Mouse (Mus musculus) megakaryocyte, embryonic 14.5 days (primary cell): Measurements from ENCODE around the gene Kif5c. TPM values are rescaled to one million over a fixed set of nuclear protein-coding genes. Genes with fewer than 3 reads are reported as not detected.

Experiments
- H3K27me3 ChIP-seq: replicated peaks from 2 replicates; pipeline ENCODE3; 2012; ENCODE audit warnings: inconsistent platforms
- H3K36me3 ChIP-seq: replicated peaks from 2 replicates; pipeline ENCODE3; 2012; ENCODE audit warnings: low read length, inconsistent platforms, mixed read lengths
- H3K4me1 ChIP-seq: 2 replicates; pipeline ENCODE4 v1.6.1; 2012; ENCODE audit warnings: inconsistent platforms
- H3K4me3 ChIP-seq: replicated peaks from 2 replicates; pipeline ENCODE3; 2012; ENCODE audit warnings: moderate library complexity, mild to moderate bottlenecking, inconsistent platforms
- H3K9me3 ChIP-seq: 2 replicates; pipeline ENCODE4 v1.6.1; 2012; ENCODE audit warnings: inconsistent platforms
- FLI1 ChIP-seq: IDR thresholded peaks from 2 replicates; pipeline ENCODE4 v1.6.1; 2012; ENCODE audit warnings: low read length, inconsistent platforms, mixed read lengths
- GATA1 ChIP-seq: IDR thresholded peaks from 3 replicates; pipeline ENCODE4 v1.6.1; 2012; ENCODE audit warnings: mixed read lengths, low read length, inconsistent platforms, borderline replicate concordance
- polyA plus RNA-seq: library from polyadenylated mRNA; stranded (reverse); fragments of >175 nt; gene quantifications from 2 replicates; pipeline ENCODE4 v1.2.3, GENCODE M21; 2012; ENCODE audit warnings: low replicate concordance; ENCODE audit not compliant: insufficient read depth

The Kif5c gene
- polyA plus RNA-seq, 1 experiment = 0.02 TPM

DNA sequence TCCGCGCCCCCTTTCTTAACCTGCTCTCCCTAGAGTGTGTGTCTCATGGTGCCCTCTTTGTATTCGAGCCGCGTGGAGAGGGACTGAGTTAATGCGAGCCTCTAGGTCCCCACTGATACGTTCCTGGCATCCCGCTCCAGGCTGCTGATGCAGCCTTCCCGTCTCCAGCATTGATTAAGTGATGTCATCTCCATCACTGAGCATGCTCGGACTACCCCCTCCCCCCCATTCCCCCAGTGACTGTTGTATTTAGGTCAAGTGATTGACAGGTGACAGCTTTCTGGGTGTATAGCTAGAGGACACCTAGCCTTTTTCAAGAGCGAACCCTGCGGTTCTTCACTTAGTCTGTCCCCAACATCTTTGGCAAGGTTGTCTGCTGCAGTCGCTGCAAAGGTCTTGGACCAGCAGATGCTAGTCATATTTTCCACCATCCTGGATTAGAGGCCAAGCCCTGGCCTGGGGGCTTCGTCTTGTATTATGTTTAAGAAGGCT lies 1.6 kb downstream of the Kif5c start:
- Histone ChIP-seq H3K27me3 (peaks cover 51% of the 10 kb centered on the region), H3K9me3 (peaks cover 19% of the 10 kb centered on the region), H3K4me1 (peaks cover 13% of the 10 kb centered on the region), H3K36me3 (no peaks in the 10 kb centered on the region), H3K4me3 (no peak overlapping the region)
- no peak for TF ChIP-seq FLI1
- TF ChIP-seq GATA1 = no peak

DNA sequence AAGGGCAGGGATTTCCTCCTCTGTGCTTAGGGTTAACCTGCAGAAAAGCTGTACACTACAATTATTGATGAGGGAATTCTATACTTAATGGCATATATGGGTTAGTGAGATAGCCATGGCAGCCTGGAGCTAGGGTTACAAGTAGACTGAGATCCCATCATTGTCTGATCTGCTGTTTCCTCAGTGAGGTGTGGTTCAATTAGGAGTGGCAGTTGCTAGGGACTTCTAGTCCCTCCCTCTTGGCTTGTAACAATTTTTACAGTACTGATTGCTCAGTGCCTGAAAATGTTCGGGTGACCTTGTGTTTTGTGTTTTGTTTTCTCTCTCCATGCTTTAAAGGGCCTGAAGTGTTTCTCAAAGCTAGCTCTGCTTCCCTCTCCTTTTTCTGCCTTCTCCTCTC lies 2.1 kb downstream of the Kif5c start:
- no peaks in the 10 kb centered on the region for H3K36me3 ChIP-seq
- no peak for TF ChIP-seq FLI1
- TF ChIP-seq GATA1 = no peak
- peaks cover 51% of the 10 kb centered on the region for H3K27me3 ChIP-seq
- H3K4me3 ChIP-seq = no peak overlapping the region
- H3K4me1 ChIP-seq = peaks cover 13% of the 10 kb centered on the region
- peaks cover 22% of the 10 kb centered on the region for H3K9me3 ChIP-seq

DNA sequence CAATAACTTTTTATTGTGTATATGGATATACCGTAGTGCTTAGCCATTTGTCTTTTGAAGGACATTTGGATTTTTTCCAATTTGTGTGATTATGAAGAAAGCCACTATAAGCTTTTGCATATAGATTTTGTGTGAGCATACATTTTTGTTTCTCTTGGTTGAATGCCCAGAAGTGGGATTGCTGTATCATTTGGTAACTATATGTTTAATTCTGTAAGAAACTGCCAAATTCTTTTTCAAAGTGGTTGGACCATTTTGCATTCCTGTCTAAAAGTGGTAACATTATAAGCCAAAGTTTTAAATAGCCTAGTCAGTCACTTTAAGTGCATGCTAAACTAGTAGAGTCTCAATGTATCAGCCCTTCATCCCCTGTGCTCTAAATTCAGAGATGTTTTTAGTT lies 6.5 kb downstream of the Kif5c start:
- no peaks in the 10 kb centered on the region for H3K36me3 ChIP-seq
- peaks cover 23% of the 10 kb centered on the region for H3K27me3 ChIP-seq
- TF ChIP-seq FLI1 (no peak), GATA1 (no peak)
- peaks cover 30% of the 10 kb centered on the region for H3K9me3 ChIP-seq
- H3K4me3 ChIP-seq = no peak overlapping the region
- H3K4me1 ChIP-seq = no peaks in the 10 kb centered on the region

DNA sequence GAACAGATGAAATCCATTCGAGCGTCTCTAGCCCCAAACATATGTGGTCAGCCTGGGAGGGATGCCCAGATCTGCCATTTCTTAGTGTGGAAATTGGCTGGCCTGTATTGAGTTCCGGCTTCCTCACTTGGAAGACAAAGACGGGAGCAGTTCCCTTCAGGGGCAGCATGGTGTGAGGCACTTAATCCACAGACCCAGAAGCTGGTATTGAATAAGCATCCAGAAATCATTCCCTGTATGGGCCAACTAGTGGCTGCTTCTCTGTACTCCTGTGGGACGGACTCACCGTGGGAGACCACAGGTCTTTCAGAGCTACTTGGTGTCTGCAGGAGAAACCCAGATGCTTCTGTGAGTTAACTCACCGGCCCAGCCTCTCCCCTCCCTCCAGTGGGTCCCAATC lies 8.5 kb downstream of the Kif5c start:
- Histone ChIP-seq H3K36me3 (no peaks in the 10 kb centered on the region), H3K4me1 (no peaks in the 10 kb centered on the region), H3K9me3 (peaks cover 25% of the 10 kb centered on the region), H3K4me3 (no peak overlapping the region), H3K27me3 (peaks cover 7% of the 10 kb centered on the region)
- TF ChIP-seq FLI1 (no peak), GATA1 (no peak)

DNA sequence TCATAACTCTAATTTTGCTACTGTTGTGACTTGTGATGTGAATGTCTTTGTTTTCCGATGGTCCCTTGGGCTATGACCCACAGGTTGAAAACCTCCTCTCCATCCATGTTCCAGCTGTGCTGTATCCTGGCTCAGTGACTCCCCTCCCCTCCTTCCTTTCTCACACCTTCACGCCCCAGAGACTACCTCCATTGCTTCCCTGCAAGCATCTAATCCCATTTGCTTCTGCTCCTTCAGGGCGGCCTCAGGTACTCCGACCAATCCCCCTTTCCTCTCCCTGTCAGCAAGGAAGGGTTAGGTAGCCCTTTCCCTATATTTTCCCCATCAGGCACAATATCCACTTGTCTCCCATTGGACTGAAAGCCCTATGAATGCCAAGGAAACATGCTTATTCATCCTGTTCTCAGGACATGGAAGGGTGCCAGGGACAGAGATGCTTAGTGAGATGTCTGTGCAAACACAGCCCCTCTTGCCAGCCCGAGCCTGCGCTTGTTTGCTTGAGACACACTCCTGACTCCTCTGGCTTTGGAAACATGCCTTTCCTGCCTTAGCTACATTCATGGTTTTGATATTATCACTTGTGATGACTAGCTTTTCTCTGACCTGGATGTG lies 9.1 kb downstream of the Kif5c start:
- Histone ChIP-seq H3K9me3 (peaks cover 20% of the 10 kb centered on the region; the same call in 1 of the 2 replicates), H3K4me1 (no peaks in the 10 kb centered on the region), H3K4me3 (no peak overlapping the region), H3K27me3 (peaks cover 4% of the 10 kb centered on the region), H3K36me3 (no peaks in the 10 kb centered on the region)
- TF ChIP-seq GATA1 (no peak), FLI1 (no peak)

DNA sequence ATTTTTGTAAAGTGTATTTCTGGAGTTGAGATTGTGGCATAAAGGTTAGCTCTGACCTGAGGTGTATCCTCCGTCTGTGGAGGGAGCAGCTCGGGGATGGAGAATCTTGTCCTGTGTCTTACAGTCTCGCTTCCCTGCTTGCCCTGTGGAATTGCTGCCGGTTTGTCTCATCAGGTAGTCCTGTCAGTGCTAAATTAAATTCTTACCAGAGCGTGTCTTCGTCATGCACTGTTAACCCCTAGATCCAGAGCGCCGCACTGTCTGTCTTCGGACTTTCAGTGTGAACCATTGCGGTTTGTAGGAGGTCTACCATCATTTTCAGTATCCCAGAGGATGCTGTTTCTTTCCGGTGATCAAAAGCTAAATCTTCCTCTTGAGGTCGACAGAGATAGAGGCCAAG lies 10.1 kb downstream of the Kif5c start:
- Histone ChIP-seq H3K4me3 (no peak overlapping the region), H3K36me3 (no peaks in the 10 kb centered on the region), H3K27me3 (peaks cover 4% of the 10 kb centered on the region), H3K9me3 (peaks cover 18% of the 10 kb centered on the region; the same call in 1 of the 2 replicates), H3K4me1 (no peaks in the 10 kb centered on the region)
- TF ChIP-seq GATA1 = no peak
- TF ChIP-seq FLI1 = no peak

DNA sequence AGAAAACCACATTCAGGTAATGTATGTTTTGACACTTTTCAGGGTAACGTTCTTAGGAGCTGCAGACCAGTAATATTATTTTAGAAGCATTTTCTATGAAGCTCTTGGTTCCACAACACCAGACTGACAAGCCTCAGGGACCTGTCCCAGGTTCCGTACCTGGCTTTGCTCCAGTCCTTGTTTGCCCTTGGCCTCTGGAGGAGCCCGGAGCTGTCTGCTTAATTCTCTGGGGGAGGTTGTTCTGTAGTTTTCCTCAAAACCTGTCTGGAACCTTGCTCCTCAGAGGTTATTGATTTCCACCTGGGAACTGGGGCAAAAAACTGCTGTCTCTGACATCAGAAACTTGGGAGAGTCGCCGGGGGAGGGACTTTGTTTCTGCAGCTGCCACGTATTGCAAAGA lies 11.5 kb downstream of the Kif5c start:
- H3K27me3 ChIP-seq = peaks cover 4% of the 10 kb centered on the region
- H3K36me3 ChIP-seq = no peaks in the 10 kb centered on the region
- no peak for TF ChIP-seq GATA1
- TF ChIP-seq FLI1 = no peak
- peaks cover 11% of the 10 kb centered on the region; the same call in 1 of the 2 replicates for H3K9me3 ChIP-seq
- H3K4me3 ChIP-seq = no peak overlapping the region
- H3K4me1 ChIP-seq = no peaks in the 10 kb centered on the region

DNA sequence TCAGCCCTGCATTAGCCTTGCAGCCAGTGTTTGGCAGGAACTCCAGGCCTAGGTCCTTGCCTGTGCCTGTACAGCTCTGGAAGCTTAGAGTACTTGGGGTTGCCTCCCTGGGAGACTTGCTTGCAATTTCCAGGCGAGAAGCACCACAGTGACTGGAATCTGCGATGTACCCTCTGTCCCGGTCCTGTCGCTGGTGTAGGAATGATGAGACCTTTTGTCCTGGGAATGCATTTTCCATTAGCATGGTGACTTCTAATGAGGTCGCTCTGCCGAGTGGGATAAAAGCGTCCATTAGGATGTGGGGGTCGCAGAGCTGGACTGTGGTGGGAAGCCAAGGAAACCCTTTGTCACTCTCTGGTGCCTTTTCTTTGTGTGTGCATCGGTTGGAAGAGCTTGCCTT lies 14.1 kb downstream of the Kif5c start:
- TF ChIP-seq FLI1 = no peak
- no peak for TF ChIP-seq GATA1
- H3K9me3 ChIP-seq = peaks cover 6% of the 10 kb centered on the region; the same call in 1 of the 2 replicates
- no peaks in the 10 kb centered on the region for H3K36me3 ChIP-seq
- peaks cover 2% of the 10 kb centered on the region for H3K27me3 ChIP-seq
- no peak overlapping the region for H3K4me3 ChIP-seq
- H3K4me1 ChIP-seq = no peaks in the 10 kb centered on the region

DNA sequence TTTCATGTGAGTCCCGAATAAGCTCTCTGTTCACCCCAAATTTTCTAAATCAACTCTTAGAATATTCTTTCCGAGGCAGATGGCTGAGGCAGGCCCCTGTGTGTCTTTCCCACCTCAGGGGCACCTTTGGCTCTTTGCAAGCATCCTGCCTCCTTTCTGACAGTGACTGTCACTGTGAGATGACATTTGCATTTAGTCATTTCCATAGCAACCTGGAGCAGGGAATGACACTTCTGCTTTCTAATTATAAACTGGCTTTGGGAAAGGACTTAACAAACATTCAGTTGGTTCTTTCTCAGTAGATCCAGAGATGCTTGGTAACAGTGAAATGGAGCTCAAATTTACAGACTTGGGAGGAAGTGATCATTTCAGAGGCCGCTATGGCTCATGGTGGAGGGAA lies 23.7 kb downstream of the Kif5c start:
- Histone ChIP-seq H3K36me3 (no peaks in the 10 kb centered on the region), H3K4me3 (no peak overlapping the region), H3K27me3 (no peaks in the 10 kb centered on the region), H3K4me1 (no peaks in the 10 kb centered on the region), H3K9me3 (peaks cover 12% of the 10 kb centered on the region)
- no peak for TF ChIP-seq FLI1
- TF ChIP-seq GATA1 = no peak

DNA sequence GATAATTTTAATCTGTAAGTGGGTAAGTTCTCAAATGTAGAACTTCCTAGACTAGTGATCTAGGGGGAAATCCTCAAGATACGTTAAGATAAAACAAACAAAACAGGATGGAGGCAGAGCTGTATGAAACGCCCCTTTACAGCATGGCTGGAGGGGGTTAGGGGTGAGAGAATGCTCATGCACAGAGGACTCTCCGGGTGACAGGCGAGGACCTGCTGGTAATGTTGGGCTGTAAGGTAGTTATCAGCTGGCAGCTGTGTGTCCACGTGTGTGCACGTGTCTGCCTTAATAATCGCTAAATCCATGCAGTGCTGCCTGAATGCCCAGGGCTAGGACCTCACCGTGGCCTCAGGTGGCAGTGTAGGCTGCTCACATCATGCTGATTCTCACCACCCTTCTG lies 24.7 kb downstream of the Kif5c start:
- peak overlapping the region; percentile 34 for H3K4me3 ChIP-seq
- H3K27me3 ChIP-seq = no peaks in the 10 kb centered on the region
- H3K4me1 ChIP-seq = no peaks in the 10 kb centered on the region
- no peak for TF ChIP-seq GATA1
- H3K9me3 ChIP-seq = peaks cover 12% of the 10 kb centered on the region
- H3K36me3 ChIP-seq = no peaks in the 10 kb centered on the region
